Mouse (Mus musculus): ENCODE results near the gene Cldn9. TPM values are rescaled to one million over a fixed set of nuclear protein-coding genes. Genes with fewer than 3 reads are reported as not detected.

Gene Cldn9
- 1.3 and 1.5 TPM in 2 replicates for polyA plus RNA-seq (2015; fragmentation: Nextera tagmentation; extraction: Ambion mirVana)

GRCm38 (mm10) chr17:23683856-23684672 is at the start of gene Cldn9:
Gene Cldn9 (minus strand): TSS chr17:23684026.

GRCm38 (mm10) chr17:23725999-23726757 is 42.4 kb upstream of the Cldn9 start, which contains the start of gene Pkmyt1:
Gene Pkmyt1 (plus strand): TSS chr17:23726336.

GRCm38 (mm10) chr17:23722376-23723125 is 38.7 kb upstream of the Cldn9 start, which contains the start of gene 1520401A03Rik:
Gene 1520401A03Rik (minus strand): TSS chr17:23722783.

GRCm38 (mm10) chr17:23679127-23679835 is 4.5 kb downstream of the Cldn9 start, which contains the start of gene Cldn6:
Gene Cldn6 (plus strand): TSS chr17:23679249.

GRCm38 (mm10) chr17:23677236-23677679 is 6.6 kb downstream of the Cldn9 start, which contains the start of gene Tnfrsf12a:
Gene Tnfrsf12a (minus strand): TSS chr17:23677468.

GRCm38 (mm10) chr17:23673424-23674073 is 10.3 kb downstream of the Cldn9 start, which contains the start of the genes Hcfc1r1 and Thoc6:
Gene Hcfc1r1 (plus strand): TSS chr17:23673596.
Gene Thoc6 (minus strand): TSS chr17:23673882.

GRCm38 (mm10) chr17:23660117-23660875 is 23.5 kb downstream of the Cldn9 start, which contains the start of gene Bicdl2:
Gene Bicdl2 (plus strand): TSS chr17:23660506.

GRCm38 (mm10) chr17:23644613-23645495 is 39.0 kb downstream of the Cldn9 start, which contains the start of gene Mmp25:
Gene Mmp25 (minus strand): TSS chr17:23645277.

Other genes starting within 250 kb of the Cldn9 start
- gene Vmn2r117, start 204.3 kb downstream of the Cldn9 start, polyA plus RNA-seq (2015; fragmentation: Nextera tagmentation; extraction: Ambion mirVana) = not detected in 2 replicates
- gene Zfp213, start 119.8 kb downstream of the Cldn9 start, polyA plus RNA-seq (2015; fragmentation: Nextera tagmentation; extraction: Ambion mirVana) = 6.6 and 7.5 TPM in 2 replicates
- gene Zfp13, start 84.5 kb downstream of the Cldn9 start, polyA plus RNA-seq (2015; fragmentation: Nextera tagmentation; extraction: Ambion mirVana) = 4.7 and 5.1 TPM in 2 replicates
- gene Zscan10, start 83.2 kb downstream of the Cldn9 start, polyA plus RNA-seq (2015; fragmentation: Nextera tagmentation; extraction: Ambion mirVana) = not detected in 2 replicates
- gene Mmp25, start 38.7 kb downstream of the Cldn9 start, polyA plus RNA-seq (2015; fragmentation: Nextera tagmentation; extraction: Ambion mirVana) = 0.14 and 0.41 TPM in 2 replicates
- 1.2 TPM in 1 of 2 replicates, not detected in the other for gene Bicdl2, start 23.5 kb downstream of the Cldn9 start, polyA plus RNA-seq (2015; fragmentation: Nextera tagmentation; extraction: Ambion mirVana)
- gene Hcfc1r1, start 10.4 kb downstream of the Cldn9 start, polyA plus RNA-seq (2015; fragmentation: Nextera tagmentation; extraction: Ambion mirVana) = 353 and 354 TPM in 2 replicates
- 22.8 and 25.1 TPM in 2 replicates for gene Thoc6, start 10.1 kb downstream of the Cldn9 start, polyA plus RNA-seq (2015; fragmentation: Nextera tagmentation; extraction: Ambion mirVana)
- 64.2 and 68.3 TPM in 2 replicates for gene Tnfrsf12a, start 6.6 kb downstream of the Cldn9 start, polyA plus RNA-seq (2015; fragmentation: Nextera tagmentation; extraction: Ambion mirVana)
- not detected in 2 replicates for gene Cldn6, start 4.8 kb downstream of the Cldn9 start, polyA plus RNA-seq (2015; fragmentation: Nextera tagmentation; extraction: Ambion mirVana)
- gene 1520401A03Rik, start 38.8 kb upstream of the Cldn9 start, polyA plus RNA-seq (2015; fragmentation: Nextera tagmentation; extraction: Ambion mirVana) = 0.81 and 0.83 TPM in 2 replicates
- gene Pkmyt1, start 42.3 kb upstream of the Cldn9 start, polyA plus RNA-seq (2015; fragmentation: Nextera tagmentation; extraction: Ambion mirVana) = 11.1 and 12.5 TPM in 2 replicates
- gene Paqr4, start 56.8 kb upstream of the Cldn9 start, polyA plus RNA-seq (2015; fragmentation: Nextera tagmentation; extraction: Ambion mirVana) = 9.9 and 15.9 TPM in 2 replicates
- gene Kremen2, start 61.8 kb upstream of the Cldn9 start, polyA plus RNA-seq (2015; fragmentation: Nextera tagmentation; extraction: Ambion mirVana) = 0.35 and 1.5 TPM in 2 replicates
- 33.8 and 34.1 TPM in 2 replicates for gene Flywch1, start 87.6 kb upstream of the Cldn9 start, polyA plus RNA-seq (2015; fragmentation: Nextera tagmentation; extraction: Ambion mirVana)
- gene Flywch2, start 102.1 kb upstream of the Cldn9 start, polyA plus RNA-seq (2015; fragmentation: Nextera tagmentation; extraction: Ambion mirVana) = 11.9 and 13.5 TPM in 2 replicates
- 234 and 263 TPM in 2 replicates for gene Srrm2, start 106.5 kb upstream of the Cldn9 start, polyA plus RNA-seq (2015; fragmentation: Nextera tagmentation; extraction: Ambion mirVana)
- 1,095 and 1,181 TPM in 2 replicates for gene Elob, start 145.1 kb upstream of the Cldn9 start, polyA plus RNA-seq (2015; fragmentation: Nextera tagmentation; extraction: Ambion mirVana)
- not detected in 2 replicates for gene Prss33, start 152.0 kb upstream of the Cldn9 start, polyA plus RNA-seq (2015; fragmentation: Nextera tagmentation; extraction: Ambion mirVana)
- not detected in 2 replicates for gene Prss32, start 159.8 kb upstream of the Cldn9 start, polyA plus RNA-seq (2015; fragmentation: Nextera tagmentation; extraction: Ambion mirVana)
- not detected in 2 replicates for gene Prss41, start 160.1 kb upstream of the Cldn9 start, polyA plus RNA-seq (2015; fragmentation: Nextera tagmentation; extraction: Ambion mirVana)
- gene Prss21, start 184.0 kb upstream of the Cldn9 start, polyA plus RNA-seq (2015; fragmentation: Nextera tagmentation; extraction: Ambion mirVana) = not detected in 2 replicates
- not detected in 2 replicates for gene Dcpp1, start 196.8 kb upstream of the Cldn9 start, polyA plus RNA-seq (2015; fragmentation: Nextera tagmentation; extraction: Ambion mirVana)
- gene Dcpp2, start 196.9 kb upstream of the Cldn9 start, polyA plus RNA-seq (2015; fragmentation: Nextera tagmentation; extraction: Ambion mirVana) = not detected in 2 replicates
- gene Dcpp3, start 233.4 kb upstream of the Cldn9 start, polyA plus RNA-seq (2015; fragmentation: Nextera tagmentation; extraction: Ambion mirVana) = not detected in 2 replicates